Mouse (Mus musculus) ovary, postnatal 10 days (tissue): ENCODE measurements around the gene Zfp719.

Experiments used
- DNase-seq: peaks from one replicate; pipeline ENCODE4 v3.0.0; 2022; ENCODE audit warnings: low spot score

Gene Zfp719

DNA sequence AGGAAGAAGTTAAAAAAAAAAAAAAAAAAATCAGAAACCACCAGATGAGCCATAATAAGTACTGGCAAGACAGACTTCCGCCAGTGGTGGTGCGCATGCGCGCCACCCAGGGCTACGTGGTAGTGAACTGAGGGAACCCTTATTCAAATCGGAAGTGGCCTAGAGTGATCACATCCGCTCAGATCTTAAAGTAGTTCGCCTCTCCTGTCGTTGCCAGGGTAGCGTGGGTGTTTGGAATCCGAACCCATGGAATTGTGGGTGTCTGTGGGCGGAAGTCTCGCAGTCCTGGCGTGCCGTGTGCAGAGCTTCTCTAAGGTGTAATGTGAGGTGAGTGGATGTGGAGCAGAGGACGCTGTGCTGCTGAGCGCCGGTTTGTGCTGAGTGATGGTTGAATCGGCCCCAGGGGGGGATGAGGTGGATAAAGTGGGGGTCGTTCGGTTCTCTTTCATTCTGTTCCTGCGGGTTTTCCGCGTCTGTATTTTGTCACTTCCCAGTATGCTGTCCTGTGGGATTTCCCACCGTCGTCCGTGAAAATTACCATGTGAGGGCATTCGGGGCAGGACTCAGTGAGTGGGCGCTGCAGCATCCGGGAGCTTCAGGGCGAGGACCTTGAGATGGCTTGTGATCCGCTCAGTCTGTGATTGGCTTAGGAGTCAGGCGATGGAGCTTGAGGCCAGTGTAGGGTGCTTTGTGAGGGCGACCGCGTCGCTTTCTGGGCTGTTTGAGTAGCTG lies at the start of gene Zfp719:
Gene Zfp719, plus strand, starts transcription at position 171 of the 732 bp plus-strand sequence.
- DNase-seq, result peak; percentile 63

- no peak for DNase-seq
These were observed 49.1 kb upstream of the Zfp719 start for GRCm38 (mm10) chr7:43530216-43530785.

DNA sequence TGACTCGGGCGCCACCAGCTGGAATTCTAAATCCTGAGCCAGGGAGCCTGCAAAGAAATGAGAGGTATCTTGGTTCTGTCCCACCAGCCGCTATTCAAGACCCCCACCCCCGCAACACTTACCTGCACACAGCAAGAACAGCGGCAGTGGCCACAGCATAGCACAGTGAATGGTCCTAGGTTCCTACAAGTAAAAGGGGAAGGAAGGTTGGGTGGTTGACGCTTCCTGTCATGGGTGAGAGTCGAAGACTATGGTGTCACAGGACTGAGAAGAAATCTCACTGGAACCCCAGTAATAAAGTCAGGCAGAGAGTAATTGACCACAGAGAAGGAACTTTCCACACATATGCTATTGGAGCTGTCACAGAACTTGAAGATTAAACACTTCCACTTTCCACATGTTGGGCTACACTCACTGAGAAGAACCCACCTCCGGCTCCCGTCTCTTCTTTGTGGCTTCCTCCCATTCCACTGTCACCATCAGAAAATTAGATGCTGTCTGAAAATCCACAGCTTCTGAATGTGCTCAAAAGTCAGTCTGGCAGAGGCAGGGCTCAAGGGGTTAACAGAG lies 46.4 kb upstream of the Zfp719 start:
- no peak for DNase-seq

DNA sequence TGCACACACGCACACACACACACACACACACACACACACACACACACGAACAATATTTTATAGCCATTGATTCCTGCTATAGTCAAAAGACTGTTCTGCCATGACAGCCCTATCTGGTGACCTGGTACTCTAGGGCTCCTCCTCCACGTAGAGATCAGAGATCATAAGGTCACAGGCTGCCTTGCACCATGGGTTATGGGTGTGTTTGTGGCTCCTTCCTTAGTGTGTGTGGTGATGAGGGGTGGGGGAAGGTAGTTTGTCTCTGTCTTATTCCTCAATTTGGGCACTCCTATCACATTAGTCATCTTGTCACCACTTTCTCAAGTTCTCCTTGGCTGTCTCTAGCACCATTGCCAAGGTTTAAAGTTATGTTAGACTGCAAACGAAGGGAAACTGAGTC lies 40.9 kb upstream of the Zfp719 start:
- no peak for DNase-seq

GRCm38 (mm10) chr7:43544225-43544977 lies 35.0 kb upstream of the Zfp719 start, which contains the start of gene Cd33:
Gene Cd33, minus strand, starts transcription at chr7:43544428.
- DNase-seq, result no peak

GRCm38 (mm10) chr7:43545656-43546545 lies 33.5 kb upstream of the Zfp719 start:
- DNase-seq, result no peak

- no peak for DNase-seq
These were observed 31.7 kb upstream of the Zfp719 start for GRCm38 (mm10) chr7:43547666-43548065.

DNA sequence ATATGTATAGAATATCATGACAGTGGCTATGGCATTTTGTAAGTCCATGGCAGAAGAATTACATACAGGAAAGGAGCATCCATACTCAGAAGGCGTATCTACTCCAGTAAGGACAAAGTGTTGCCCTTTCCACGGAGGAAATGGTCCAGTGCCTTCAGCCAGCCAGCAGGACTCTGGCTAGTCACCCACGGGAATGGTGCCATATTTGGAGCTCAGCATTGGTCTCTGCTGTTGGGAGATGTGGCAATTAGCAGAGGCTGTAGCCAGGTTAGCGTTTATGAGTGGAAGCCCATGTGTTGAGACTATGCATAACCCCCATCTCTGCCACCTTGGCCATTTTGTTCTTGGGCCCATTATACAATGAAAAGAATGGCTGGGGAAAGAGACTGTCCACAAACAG lies 31.2 kb upstream of the Zfp719 start:
- DNase-seq, result no peak

DNA sequence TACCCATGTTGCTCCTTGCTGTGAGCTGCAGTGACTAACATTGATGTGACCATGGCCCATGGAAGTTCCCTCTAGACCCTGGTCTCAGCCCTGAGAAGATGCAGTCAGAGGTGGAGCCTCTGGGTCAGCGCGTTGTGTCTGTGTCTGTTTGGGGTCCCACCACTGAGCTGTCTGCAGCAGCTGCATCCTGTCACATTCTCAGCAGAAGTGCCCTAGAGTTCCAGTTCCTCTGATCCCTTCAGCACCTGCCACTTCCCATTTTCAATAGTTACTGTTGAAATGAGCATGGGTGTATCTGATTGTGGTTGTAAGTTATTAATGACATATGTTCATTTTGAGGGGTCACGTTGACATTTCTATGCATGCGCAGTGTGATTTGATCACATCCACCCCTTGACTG lies 26.3 kb upstream of the Zfp719 start:
- no peak for DNase-seq

- DNase-seq, result no peak
These were observed 24.9 kb upstream of the Zfp719 start for GRCm38 (mm10) chr7:43554550-43554949.

GRCm38 (mm10) chr7:43555351-43555750 lies 24.1 kb upstream of the Zfp719 start:
- DNase-seq, result no peak

DNA sequence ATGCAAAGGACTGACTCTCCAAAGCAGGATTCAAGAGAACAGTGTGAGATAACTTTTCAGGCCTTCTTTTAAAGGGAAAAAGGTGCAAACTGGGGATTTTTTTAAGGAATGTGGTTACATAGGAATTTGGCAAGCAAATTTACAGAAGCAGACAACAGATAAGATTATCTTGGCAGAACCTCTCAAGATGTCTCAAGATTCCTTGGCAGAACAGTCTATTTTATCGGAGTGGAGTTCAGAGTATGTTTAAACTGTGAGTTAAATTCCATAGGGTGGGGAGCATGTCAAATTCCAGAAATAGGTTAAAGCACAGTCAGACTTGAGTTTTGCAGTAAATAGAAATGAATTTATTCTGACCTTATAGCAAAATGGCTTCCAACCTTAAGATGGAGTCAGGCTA lies 22.5 kb upstream of the Zfp719 start:
- DNase-seq, result no peak

DNA sequence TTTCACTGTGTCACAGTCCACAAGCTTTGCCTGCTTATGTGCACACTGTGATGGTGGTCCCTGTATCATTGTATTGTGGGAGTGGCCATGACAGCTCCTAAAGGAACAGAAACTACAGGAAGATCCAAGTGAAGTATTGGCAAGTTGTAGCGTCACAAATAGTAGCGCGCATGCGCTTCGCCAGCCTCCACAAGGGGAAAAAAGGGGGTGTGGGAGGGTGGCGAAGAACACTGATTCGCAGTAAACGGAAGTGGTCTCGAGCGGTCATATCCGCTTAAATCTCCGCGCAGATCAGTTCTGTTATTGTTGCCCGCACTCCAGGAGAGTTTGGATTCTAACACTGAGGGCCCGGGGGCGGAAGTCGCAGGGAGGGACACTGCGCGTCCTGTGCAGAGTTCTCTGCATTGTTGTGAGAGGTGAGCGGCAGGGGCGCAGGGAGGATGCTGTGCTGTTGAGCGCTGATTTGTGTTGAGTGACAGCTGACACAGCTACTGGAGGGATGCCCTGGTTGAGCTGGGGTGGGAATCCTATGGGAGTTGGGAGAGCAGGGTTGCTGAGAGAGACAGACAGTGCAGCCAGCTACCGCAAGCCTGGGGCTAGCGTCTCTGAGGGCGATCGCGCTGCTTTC lies 17.3 kb upstream of the Zfp719 start, which contains the start of gene Zfp658:
Gene Zfp658, plus strand, starts transcription at position 251 of the 628 bp plus-strand sequence.
- peak; percentile 54 for DNase-seq

GRCm38 (mm10) chr7:43562651-43563070 lies 16.7 kb upstream of the Zfp719 start:
- DNase-seq, result peak; percentile 4

GRCm38 (mm10) chr7:43563300-43563699 lies 16.1 kb upstream of the Zfp719 start:
- DNase-seq, result no peak

- DNase-seq, result no peak
These were observed 8.2 kb upstream of the Zfp719 start for GRCm38 (mm10) chr7:43571216-43571615.

- no peak for DNase-seq
These were observed 1.1 kb downstream of the Zfp719 start for GRCm38 (mm10) chr7:43580526-43580925.

GRCm38 (mm10) chr7:43584790-43585189 lies 5.4 kb downstream of the Zfp719 start:
- no peak for DNase-seq

DNA sequence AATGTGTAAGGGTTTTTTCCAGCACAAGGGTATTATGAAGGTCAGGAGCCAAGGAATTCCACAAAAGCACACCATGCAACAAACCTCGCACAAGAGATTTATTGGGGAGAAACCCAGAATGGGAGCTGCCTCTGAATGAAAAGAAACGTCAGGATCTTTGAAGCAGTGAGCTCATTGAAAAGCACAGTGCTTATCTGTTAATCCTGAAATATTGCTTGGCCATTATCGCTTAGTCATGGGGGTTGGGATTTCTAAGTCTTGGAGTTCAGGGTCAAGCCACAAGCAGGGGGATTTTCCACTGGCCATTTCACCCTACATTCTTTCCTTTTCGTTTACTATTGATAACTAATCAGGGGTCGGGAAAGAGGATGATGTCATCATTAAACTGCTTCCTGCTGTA lies 22.5 kb downstream of the Zfp719 start:
- no peak for DNase-seq

DNA sequence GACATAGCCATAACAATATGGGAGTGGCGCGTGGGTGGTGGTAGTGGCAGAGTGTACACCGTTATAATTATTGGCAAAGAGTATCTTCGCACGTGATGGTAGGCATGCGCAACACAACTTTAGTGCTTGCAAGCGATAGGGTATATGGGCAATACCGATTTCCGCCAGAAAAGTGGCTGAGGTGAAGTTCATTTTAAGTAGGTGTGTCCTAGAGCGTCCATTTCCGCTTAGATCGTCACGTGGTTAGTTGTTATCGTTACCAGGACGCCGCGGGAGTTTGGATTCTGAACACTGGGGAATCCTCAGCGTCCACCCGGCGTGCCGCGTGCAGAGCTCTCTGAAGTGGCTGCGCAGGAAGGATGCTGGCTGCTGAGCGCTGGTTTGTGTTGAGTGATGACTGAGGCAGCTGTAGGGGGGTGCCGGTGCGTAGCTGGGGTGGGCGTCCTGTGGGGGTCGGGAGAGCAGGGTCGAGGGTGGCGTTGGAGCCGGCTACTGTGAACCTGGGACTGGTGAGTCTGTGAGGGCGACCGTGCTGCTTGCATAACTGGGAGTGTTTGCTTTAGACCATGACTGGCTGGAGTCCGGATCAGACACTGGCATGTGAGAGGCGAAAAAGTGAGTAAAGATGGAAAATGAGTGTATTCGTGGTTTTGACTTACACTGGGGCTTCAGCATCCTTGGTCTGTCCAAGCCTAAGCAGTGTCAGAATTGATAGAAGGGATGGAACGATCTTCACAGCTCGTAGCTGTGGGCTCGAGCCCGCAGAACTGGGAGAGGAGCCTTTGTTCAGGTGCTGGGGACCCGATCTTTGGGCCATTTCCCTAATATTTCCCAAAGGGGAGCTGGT lies 27.7 kb downstream of the Zfp719 start, which contains the start of gene Zfp819:
Gene Zfp819, plus strand, starts transcription at position 274 of the 847 bp plus-strand sequence.
- DNase-seq, result peak; percentile 2
